Mouse (Mus musculus) midbrain, embryonic 10.5 days (tissue): ENCODE data around the gene H2-Q7. TPM values are rescaled to one million over a fixed set of nuclear protein-coding genes. Genes with fewer than 3 reads are reported as not detected.

Experiments
- DNase-seq: peaks from one replicate; pipeline ENCODE4 v3.0.0-alpha.2; 2017; ENCODE audit warnings: low spot score
- H3K27ac ChIP-seq: fragments of 300-500 bp; sonication (generic); replicated peaks from 2 replicates; pipeline ENCODE4 v1.5.1; 2016; ENCODE audit warnings: mild to moderate bottlenecking
- H3K27me3 ChIP-seq: fragments of 300-500 bp; sonication (generic); 2 replicates; pipeline ENCODE4 v1.6.1; 2016; ENCODE audit warnings: low read depth, mild to moderate bottlenecking; ENCODE audit not compliant: poor library complexity, severe bottlenecking
- H3K36me3 ChIP-seq: fragments of 300-500 bp; sonication (generic); 2 replicates; pipeline ENCODE4 v1.6.1; 2016; ENCODE audit warnings: mild to moderate bottlenecking, moderate library complexity
- H3K4me1 ChIP-seq: fragments of 300-500 bp; sonication (generic); 2 replicates; pipeline ENCODE4 v1.6.1; 2016
- H3K4me3 ChIP-seq: fragments of 300-500 bp; sonication (generic); 2 replicates; pipeline ENCODE4 v1.5.1; 2016; ENCODE audit warnings: mild to moderate bottlenecking, moderate library complexity
- H3K9me3 ChIP-seq: fragments of 300-500 bp; sonication (generic); replicated peaks from 2 replicates; pipeline ENCODE4 v1.6.1; 2016; ENCODE audit warnings: mild to moderate bottlenecking
- WGBS: fragments of 180-500 bp; shearing (Covaris S2); methylation state at CpG from one replicate; pipeline ENCODE4 v1.1.7; 2016; 5-methylcytosine and 5-hydroxymethylcytosine counted together
- polyA plus RNA-seq: library from polyadenylated mRNA; unstranded; fragments of >200 nt; fragmentation: Nextera tagmentation; extraction: Ambion mirVana; gene quantifications from 2 replicates; pipeline ENCODE4 v1.2.1, GENCODE M21; 2016

Gene H2-Q7
- polyA plus RNA-seq, 1 experiment from 2014 or later, result 17.5 TPM

GRCm38 (mm10) chr17:35490320-35490719 is 51.4 kb downstream of the H2-Q7 start:
- no peaks in the 10 kb centered on the region for H3K9me3 ChIP-seq
- peaks cover 6% of the 10 kb centered on the region for H3K4me1 ChIP-seq
- WGBS, result 56% methylated on average over 5 of the region's 5 CpGs
- H3K27ac ChIP-seq, result no peak overlapping the region
- no peak for DNase-seq
- H3K36me3 ChIP-seq, result no peaks in the 10 kb centered on the region
- H3K4me3 ChIP-seq, result no peak overlapping the region
- no peaks in the 10 kb centered on the region for H3K27me3 ChIP-seq

Other genes with a start within 250 kb of the H2-Q7 start
- 0.10 TPM in 1 of 2 replicates, not detected in the other for gene Ltb, start 244.7 kb upstream of the H2-Q7 start, polyA plus RNA-seq
- 0.07 TPM in 1 of 2 replicates, not detected in the other for gene Tnf, start 237.1 kb upstream of the H2-Q7 start, polyA plus RNA-seq
- not detected in 2 replicates for gene Lta, start 233.8 kb upstream of the H2-Q7 start, polyA plus RNA-seq
- gene Gm16181, start 218.3 kb upstream of the H2-Q7 start, polyA plus RNA-seq, result 0.25 and 0.37 TPM in 2 replicates
- gene Atp6v1g2, start 205.5 kb upstream of the H2-Q7 start, polyA plus RNA-seq, result 9.7 and 11.8 TPM in 2 replicates
- gene Nfkbil1, start 203.4 kb upstream of the H2-Q7 start, polyA plus RNA-seq, result 9.9 and 11.7 TPM in 2 replicates
- gene Ddx39b, start 197.4 kb upstream of the H2-Q7 start, polyA plus RNA-seq, result 682 and 724 TPM in 2 replicates
- 55.3 and 61.1 TPM in 2 replicates for gene H2-D1, start 176.4 kb upstream of the H2-Q7 start, polyA plus RNA-seq
- gene H2-Q1, start 118.8 kb upstream of the H2-Q7 start, polyA plus RNA-seq, result not detected in 2 replicates
- gene H2-Q2, start 96.9 kb upstream of the H2-Q7 start, polyA plus RNA-seq, result 0.25 and 0.38 TPM in 2 replicates
- 2.9 and 3.1 TPM in 2 replicates for gene H2-Q4, start 59.5 kb upstream of the H2-Q7 start, polyA plus RNA-seq
- 1.5 and 1.9 TPM in 2 replicates for gene H2-Q6, start 14.3 kb upstream of the H2-Q7 start, polyA plus RNA-seq
- gene H2-Q10, start 30.9 kb downstream of the H2-Q7 start, polyA plus RNA-seq, result 0.22 and 0.27 TPM in 2 replicates
- 0.10 TPM in 1 of 2 replicates, not detected in the other for gene Pou5f1, start 66.9 kb downstream of the H2-Q7 start, polyA plus RNA-seq
- 56.7 and 58.8 TPM in 2 replicates for gene Tcf19, start 77.7 kb downstream of the H2-Q7 start, polyA plus RNA-seq
- gene Cchcr1, start 77.9 kb downstream of the H2-Q7 start, polyA plus RNA-seq, result 23.4 and 23.6 TPM in 2 replicates
- 1.4 and 2.0 TPM in 2 replicates for gene Psors1c2, start 94.0 kb downstream of the H2-Q7 start, polyA plus RNA-seq
- 0.07 and 0.10 TPM in 2 replicates for gene Cdsn, start 113.0 kb downstream of the H2-Q7 start, polyA plus RNA-seq
- gene 2300002M23Rik, start 128.3 kb downstream of the H2-Q7 start, polyA plus RNA-seq, result not detected in 2 replicates
- gene Sfta2, start 162.4 kb downstream of the H2-Q7 start, polyA plus RNA-seq, result not detected in 2 replicates
- not detected in 2 replicates for gene Gm9573, start 187.5 kb downstream of the H2-Q7 start, polyA plus RNA-seq
- gene Mucl3, start 204.5 kb downstream of the H2-Q7 start, polyA plus RNA-seq, result 0.17 and 0.22 TPM in 2 replicates
- 19.3 and 20.6 TPM in 2 replicates for gene Vars2, start 228.4 kb downstream of the H2-Q7 start, polyA plus RNA-seq
- gene Gtf2h4, start 234.6 kb downstream of the H2-Q7 start, polyA plus RNA-seq, result 50.1 and 52.3 TPM in 2 replicates